Mouse (Mus musculus) embryonic fibroblast, embryonic 13.5 days (primary cell): ENCODE results near the gene Lrmp.

Source experiments
- CTCF ChIP-seq: IDR thresholded peaks from 2 replicates; pipeline ENCODE4 v1.5.1; 2011; ENCODE audit warnings: mild to moderate bottlenecking, control low read depth, low read length, moderate library complexity, borderline replicate concordance; ENCODE audit not compliant: insufficient read depth
- POLR2A ChIP-seq: IDR thresholded peaks from 2 replicates; pipeline ENCODE4 v1.6.1; 2011; ENCODE audit warnings: low read depth, mild to moderate bottlenecking, control low read depth, low read length, moderate library complexity

DNA sequence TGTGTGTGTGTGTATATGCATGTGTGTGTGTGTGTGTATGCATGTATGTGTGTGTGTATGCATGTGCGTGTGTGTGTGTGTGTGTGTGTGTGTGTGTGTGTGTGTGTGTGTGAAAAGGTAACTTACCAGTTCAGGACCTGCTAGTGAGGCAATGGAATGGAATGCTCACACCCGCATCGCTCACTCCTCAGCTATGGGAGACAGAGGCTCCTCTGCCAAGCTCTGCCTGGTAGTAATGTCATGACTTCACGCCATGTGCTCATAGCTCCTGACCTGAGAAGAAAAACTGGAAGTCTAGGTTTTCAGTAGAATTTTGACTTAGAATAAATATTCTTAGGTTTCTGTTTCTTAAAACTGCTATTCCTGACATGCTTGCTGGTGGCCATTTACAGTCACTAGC lies 4.7 kb upstream of the Lrmp start:
- TF ChIP-seq CTCF (no peak), POLR2A (no peak)
